Mouse (Mus musculus) right cerebral cortex, postnatal 10 days (tissue): ENCODE measurements around the gene Mov10l1.

Experiments used
- DNase-seq, 2 experiments: peaks; one replicate each; pipeline ENCODE4 v3.0.0; 2021; ENCODE audit warnings: low spot score in 2 of 2

Mov10l1 gene

GRCm38 (mm10) chr15:89074613-89075477, 92.1 kb downstream of the Mov10l1 start, which contains the start of gene Trabd:
Trabd (plus strand) TSS chr15:89075124.
- peak; percentile 39 to 67 for DNase-seq

- DNase-seq: peak; percentile 90 to 91
These were observed 92.9 kb downstream of the Mov10l1 start for GRCm38 (mm10) chr15:89075478-89076147.

- DNase-seq: peak; percentile 68 to 70
These were observed 93.5 kb downstream of the Mov10l1 start for GRCm38 (mm10) chr15:89076156-89076731.

GRCm38 (mm10) chr15:89078208-89078836, 95.6 kb downstream of the Mov10l1 start:
- no peak for DNase-seq

- DNase-seq: no peak
These were observed 101.2 kb downstream of the Mov10l1 start for GRCm38 (mm10) chr15:89083906-89084305.

GRCm38 (mm10) chr15:89084826-89085225, 102.1 kb downstream of the Mov10l1 start:
- no peak for DNase-seq

- peak; percentile 95 for DNase-seq
These were observed 106.0 kb downstream of the Mov10l1 start, which contains the start of gene Selenoo for GRCm38 (mm10) chr15:89088607-89089247. Selenoo (plus strand) TSS chr15:89089084.

- DNase-seq: no peak
These were observed 106.7 kb downstream of the Mov10l1 start for GRCm38 (mm10) chr15:89089248-89090051.

GRCm38 (mm10) chr15:89090662-89091061, 108.0 kb downstream of the Mov10l1 start:
- DNase-seq: no peak

- no peak for DNase-seq
These were observed 109.5 kb downstream of the Mov10l1 start for GRCm38 (mm10) chr15:89092181-89092580.

GRCm38 (mm10) chr15:89097450-89097849, 114.7 kb downstream of the Mov10l1 start:
- peak in 1 of 2 experiments; percentile 35 for DNase-seq

GRCm38 (mm10) chr15:89098616-89099015, 115.9 kb downstream of the Mov10l1 start:
- DNase-seq: no peak

GRCm38 (mm10) chr15:89100823-89101222, 118.1 kb downstream of the Mov10l1 start:
- DNase-seq: peak in 1 of 2 experiments; percentile 34

- DNase-seq: peak in 1 of 2 experiments; percentile 33
These were observed 119.9 kb downstream of the Mov10l1 start for GRCm38 (mm10) chr15:89102646-89103045.

- DNase-seq: peak; percentile 32 to 33
These were observed 121.2 kb downstream of the Mov10l1 start for GRCm38 (mm10) chr15:89103921-89104320.

- peak; percentile 18 to 35 for DNase-seq
These were observed 121.7 kb downstream of the Mov10l1 start for GRCm38 (mm10) chr15:89104425-89104824.
